Mouse (Mus musculus) hematopoietic stem cell, adult 5-6 weeks (primary cell): Measurements from ENCODE around the gene Tex13c3. TPM values are rescaled to one million over a fixed set of nuclear protein-coding genes. Genes with fewer than 3 reads are reported as not detected.
"Not testable (repeated sequence)": the region's sequence is repeated elsewhere in the genome, so short reads cannot be mapped to it uniquely, and the experiment has no call there.

ENCODE experiments used
- ATAC-seq, 2 experiments: fragments of 125-278 bp in 1 of 2; replicated peaks in 1 of 2; 2 replicates each; pipeline ENCODE4 v1.8.0; 2016 to 2017; ENCODE audit warnings: inconsistent platforms in 2 of 2, mild to moderate bottlenecking in 2 of 2, moderate number of reproducible peaks in 2 of 2, low read depth in 1 of 2, moderate TSS enrichment in 1 of 2; ENCODE audit not compliant: low FRiP score in 2 of 2, poor library complexity in 2 of 2, severe bottlenecking in 2 of 2, insufficient read depth in 1 of 2, low TSS enrichment in 1 of 2
- total RNA-seq: library from RNA; stranded (forward); fragments of 172-1452, 232-1000 nt; gene quantifications from 2 replicates; pipeline ENCODE4 v1.2.3, GENCODE M21; 2017

Tex13c3 gene
- not detected in 2 replicates for total RNA-seq

- ATAC-seq: not testable (repeated sequence)
These were observed at the start of gene Tex13c3 for GRCm38 (mm10) chrX:19481219-19481618. Gene Tex13c3, minus strand, starts transcription at chrX:19481319.

- ATAC-seq: no peak
These were observed 8.6 kb upstream of the Tex13c3 start for GRCm38 (mm10) chrX:19489731-19490130.
